Mouse (Mus musculus) hindbrain, embryonic 16.5 days (tissue): ENCODE measurements around the gene Sema3a. TPM values are rescaled to one million over a fixed set of nuclear protein-coding genes. Genes with fewer than 3 reads are reported as not detected.

Experiments
- ATAC-seq: fragments of 200-750 bp; cut with Nextera tagmentation; 2 replicates; pipeline ENCODE4 v1.8.0; 2017; ENCODE audit warnings: moderate TSS enrichment, moderate library complexity
- H3K27ac ChIP-seq: fragments of 300-500 bp; sonication (generic); 2 replicates; pipeline ENCODE4 v1.5.1; 2014; ENCODE audit warnings: low read depth, mild to moderate bottlenecking, control low read depth, low read length, moderate library complexity
- H3K27me3 ChIP-seq: fragments of 300-500 bp; sonication (generic); replicated peaks from 2 replicates; pipeline ENCODE4 v1.6.1; 2014; ENCODE audit warnings: low read length; ENCODE audit not compliant: control insufficient read depth, insufficient read depth
- H3K36me3 ChIP-seq: fragments of 300-500 bp; sonication (generic); 2 replicates; pipeline ENCODE4 v1.6.1; 2014; ENCODE audit warnings: mild to moderate bottlenecking, low read length, moderate library complexity, mixed read lengths; ENCODE audit not compliant: control insufficient read depth, insufficient read depth
- H3K4me1 ChIP-seq: fragments of 300-500 bp; sonication (generic); 2 replicates; pipeline ENCODE4 v1.6.1; 2014; ENCODE audit warnings: low read depth, low read length; ENCODE audit not compliant: control insufficient read depth, insufficient read depth
- H3K4me2 ChIP-seq: fragments of 300-500 bp; sonication (generic); 2 replicates; pipeline ENCODE4 v1.6.1; 2014; ENCODE audit warnings: mild to moderate bottlenecking, low read length, control low read depth, moderate library complexity
- H3K4me3 ChIP-seq: fragments of 300-500 bp; sonication (generic); 2 replicates; pipeline ENCODE4 v1.5.1; 2014; ENCODE audit warnings: mild to moderate bottlenecking, low read length, control low read depth, moderate library complexity
- H3K9ac ChIP-seq: fragments of 300-500 bp; sonication (generic); 2 replicates; pipeline ENCODE4 v1.6.1; 2014; ENCODE audit warnings: low read depth, mild to moderate bottlenecking, control low read depth, low read length, moderate library complexity
- H3K9me3 ChIP-seq: fragments of 300-500 bp; sonication (generic); 2 replicates; pipeline ENCODE4 v1.6.1; 2014; ENCODE audit warnings: mild to moderate bottlenecking, low read length, moderate library complexity; ENCODE audit not compliant: control insufficient read depth
- WGBS: fragments of 180-500 bp; shearing (Covaris S2); extraction: QIAGEN DNeasy Blood & Tissue Kit; methylation state at CpG from one replicate; pipeline ENCODE4 v1.1.7; 2014; 5-methylcytosine and 5-hydroxymethylcytosine counted together
- polyA plus RNA-seq: library from polyadenylated mRNA; unstranded; fragments of >200 nt; fragmentation: Nextera tagmentation; extraction: Ambion mirVana; gene quantifications from 2 replicates; pipeline ENCODE4 v1.2.1, GENCODE M21; 2015

Sema3a gene
- polyA plus RNA-seq, 1 experiment from 2014 or later = 24.1 TPM

DNA sequence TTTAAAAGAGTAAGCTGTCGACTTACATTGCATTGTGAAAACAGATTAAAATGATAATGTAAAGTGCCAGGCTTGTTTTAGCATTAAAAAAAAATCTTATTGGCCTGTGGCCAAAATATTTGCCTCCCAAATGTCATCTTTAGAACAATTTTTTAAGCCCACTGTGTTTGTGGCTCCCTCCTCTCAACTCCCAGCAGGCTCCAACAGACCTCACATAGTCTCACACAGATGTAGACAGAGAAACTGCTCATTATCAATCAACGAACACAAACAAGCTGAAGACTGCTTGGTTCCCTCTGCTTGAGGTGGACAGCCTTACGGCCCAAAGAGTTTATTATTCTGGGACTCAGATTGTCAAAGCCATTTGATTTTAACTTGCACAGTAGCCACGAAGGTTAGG lies 226.4 kb downstream of the Sema3a start:
- Histone ChIP-seq H3K4me1 (no peaks in the 10 kb centered on the region), H3K4me2 (no peak overlapping the region), H3K36me3 (no peaks in the 10 kb centered on the region), H3K9ac (no peak overlapping the region), H3K27ac (no peak overlapping the region), H3K27me3 (no peaks in the 10 kb centered on the region), H3K9me3 (no peaks in the 10 kb centered on the region), H3K4me3 (no peak overlapping the region)
- no peak for ATAC-seq
- WGBS = 44% methylated on average over 4 of the region's 4 CpGs

DNA sequence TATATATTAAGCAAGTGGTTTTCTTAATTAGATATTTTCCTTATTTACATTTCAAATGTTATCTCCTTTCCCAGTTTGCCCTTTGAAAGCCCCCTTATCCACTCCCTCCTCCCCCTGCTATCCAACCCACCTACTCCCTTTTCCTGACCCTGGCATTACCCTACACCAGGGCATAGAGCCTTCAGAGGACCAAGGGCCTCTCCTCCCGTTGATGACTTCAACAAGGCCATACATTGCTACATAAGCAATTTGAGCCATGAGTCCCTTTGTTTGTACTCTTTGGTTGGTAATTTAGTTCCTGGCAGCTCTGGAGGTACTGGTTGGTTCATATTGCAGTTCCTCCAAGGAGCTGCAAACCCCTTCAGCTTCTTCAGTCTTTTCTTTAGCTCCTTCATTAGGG lies 227.8 kb downstream of the Sema3a start:
- no peak overlapping the region for H3K9ac ChIP-seq
- H3K4me3 ChIP-seq = no peak overlapping the region
- no peak for ATAC-seq
- no peaks in the 10 kb centered on the region for H3K27me3 ChIP-seq
- H3K36me3 ChIP-seq = no peaks in the 10 kb centered on the region
- no peaks in the 10 kb centered on the region for H3K4me1 ChIP-seq
- no peak overlapping the region for H3K27ac ChIP-seq
- H3K4me2 ChIP-seq = no peak overlapping the region
- H3K9me3 ChIP-seq = no peaks in the 10 kb centered on the region
- 73% methylated on average over 1 of the region's 1 CpGs for WGBS

DNA sequence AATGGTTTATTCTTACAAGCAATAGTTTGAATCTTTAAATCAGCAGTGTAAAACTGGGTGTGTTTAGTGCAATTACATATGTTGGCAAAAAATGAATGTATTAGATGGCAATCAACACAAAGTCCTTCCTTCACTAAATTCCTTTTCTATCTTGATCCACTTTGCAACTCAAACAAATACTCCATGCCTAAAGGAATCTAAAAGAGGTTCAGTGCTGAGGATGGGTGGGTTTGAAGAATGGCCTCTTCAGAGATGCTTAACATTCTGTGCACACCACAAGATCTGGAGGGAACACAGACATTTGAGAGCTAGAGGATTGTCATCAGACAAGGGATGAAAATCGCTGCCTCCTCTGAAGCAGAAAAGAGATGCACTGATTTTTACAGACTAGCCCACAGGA lies 228.3 kb downstream of the Sema3a start:
- H3K9ac ChIP-seq = no peak overlapping the region
- H3K36me3 ChIP-seq = no peaks in the 10 kb centered on the region
- no peaks in the 10 kb centered on the region for H3K9me3 ChIP-seq
- ATAC-seq = no peak
- H3K27ac ChIP-seq = no peak overlapping the region
- no peaks in the 10 kb centered on the region for H3K4me1 ChIP-seq
- no peaks in the 10 kb centered on the region for H3K27me3 ChIP-seq
- 82% methylated on average over 1 of the region's 1 CpGs for WGBS
- no peak overlapping the region for H3K4me3 ChIP-seq
- no peak overlapping the region for H3K4me2 ChIP-seq

- 93% methylated on average over 1 of the region's 1 CpGs for WGBS
- ATAC-seq = no peak
- H3K4me2 ChIP-seq = no peak overlapping the region
- no peak overlapping the region for H3K27ac ChIP-seq
- no peaks in the 10 kb centered on the region for H3K9me3 ChIP-seq
- H3K9ac ChIP-seq = no peak overlapping the region
- no peaks in the 10 kb centered on the region for H3K4me1 ChIP-seq
- no peaks in the 10 kb centered on the region for H3K27me3 ChIP-seq
- H3K4me3 ChIP-seq = no peak overlapping the region
- no peaks in the 10 kb centered on the region for H3K36me3 ChIP-seq
These were observed 229.7 kb downstream of the Sema3a start for GRCm38 (mm10) chr5:13354913-13355312.

GRCm38 (mm10) chr5:13358770-13359169 lies 233.6 kb downstream of the Sema3a start:
- ATAC-seq = no peak
- 67% methylated on average over 4 of the region's 4 CpGs for WGBS
- no peaks in the 10 kb centered on the region for H3K4me1 ChIP-seq
- no peaks in the 10 kb centered on the region for H3K27me3 ChIP-seq
- no peaks in the 10 kb centered on the region for H3K36me3 ChIP-seq
- no peaks in the 10 kb centered on the region for H3K9me3 ChIP-seq
- H3K4me3 ChIP-seq = no peak overlapping the region
- no peak overlapping the region for H3K4me2 ChIP-seq
- no peak overlapping the region for H3K9ac ChIP-seq
- no peak overlapping the region for H3K27ac ChIP-seq

DNA sequence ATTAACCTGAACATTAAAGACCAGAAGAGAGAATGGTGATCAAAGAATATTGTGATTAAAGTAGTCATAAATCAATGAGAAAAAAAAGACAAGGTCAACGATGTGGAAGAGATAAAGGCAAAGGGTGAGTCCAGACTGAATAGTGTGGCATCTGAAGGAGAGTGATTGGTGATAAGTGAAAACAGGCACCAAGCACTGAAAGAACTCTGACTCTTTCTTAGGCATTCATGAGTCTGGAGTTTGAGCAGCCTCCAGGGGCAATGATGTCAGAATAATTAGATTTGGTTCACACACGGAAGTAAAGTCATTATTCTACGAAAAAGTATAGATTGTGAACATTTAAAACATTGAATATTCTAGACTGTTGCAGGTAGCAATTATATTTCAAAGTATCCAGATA lies 235.5 kb downstream of the Sema3a start:
- Histone ChIP-seq H3K36me3 (no peaks in the 10 kb centered on the region), H3K27ac (no peak overlapping the region), H3K9me3 (no peaks in the 10 kb centered on the region), H3K4me2 (no peak overlapping the region), H3K4me1 (no peaks in the 10 kb centered on the region), H3K9ac (no peak overlapping the region), H3K27me3 (no peaks in the 10 kb centered on the region), H3K4me3 (no peak overlapping the region)
- no peak for ATAC-seq
- 56% methylated on average over 3 of the region's 3 CpGs for WGBS

DNA sequence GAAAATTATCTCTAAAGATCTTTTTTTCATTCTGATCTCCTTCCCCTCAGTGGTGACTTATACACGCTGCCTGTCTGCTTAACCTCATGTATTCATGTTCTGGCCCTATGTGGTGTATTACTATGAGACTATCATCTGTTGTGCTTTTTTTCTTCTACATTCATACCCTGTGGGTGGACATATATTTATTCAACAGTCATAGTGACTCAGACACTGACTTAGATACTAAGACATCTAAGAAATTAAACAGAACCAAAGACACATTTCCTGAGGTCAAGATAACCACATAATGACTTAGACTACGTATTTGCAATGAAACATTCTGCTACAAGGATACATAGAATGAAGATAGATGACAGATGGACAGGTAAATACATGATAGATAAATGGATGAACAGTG lies 239.9 kb downstream of the Sema3a start:
- H3K27me3 ChIP-seq = no peaks in the 10 kb centered on the region
- WGBS = 89% methylated on average over 2 of the region's 2 CpGs
- no peaks in the 10 kb centered on the region for H3K36me3 ChIP-seq
- no peak overlapping the region for H3K9ac ChIP-seq
- no peak overlapping the region for H3K4me3 ChIP-seq
- no peaks in the 10 kb centered on the region for H3K9me3 ChIP-seq
- H3K27ac ChIP-seq = no peak overlapping the region
- ATAC-seq = no peak
- no peaks in the 10 kb centered on the region for H3K4me1 ChIP-seq
- no peak overlapping the region for H3K4me2 ChIP-seq

GRCm38 (mm10) chr5:13379223-13379622 lies 254.0 kb downstream of the Sema3a start:
- H3K9ac ChIP-seq = no peak overlapping the region
- no peaks in the 10 kb centered on the region for H3K27me3 ChIP-seq
- no peak for ATAC-seq
- 60% methylated on average over 4 of the region's 4 CpGs for WGBS
- no peaks in the 10 kb centered on the region for H3K9me3 ChIP-seq
- H3K4me3 ChIP-seq = no peak overlapping the region
- H3K27ac ChIP-seq = no peak overlapping the region
- H3K36me3 ChIP-seq = no peaks in the 10 kb centered on the region
- H3K4me1 ChIP-seq = no peaks in the 10 kb centered on the region
- H3K4me2 ChIP-seq = no peak overlapping the region

DNA sequence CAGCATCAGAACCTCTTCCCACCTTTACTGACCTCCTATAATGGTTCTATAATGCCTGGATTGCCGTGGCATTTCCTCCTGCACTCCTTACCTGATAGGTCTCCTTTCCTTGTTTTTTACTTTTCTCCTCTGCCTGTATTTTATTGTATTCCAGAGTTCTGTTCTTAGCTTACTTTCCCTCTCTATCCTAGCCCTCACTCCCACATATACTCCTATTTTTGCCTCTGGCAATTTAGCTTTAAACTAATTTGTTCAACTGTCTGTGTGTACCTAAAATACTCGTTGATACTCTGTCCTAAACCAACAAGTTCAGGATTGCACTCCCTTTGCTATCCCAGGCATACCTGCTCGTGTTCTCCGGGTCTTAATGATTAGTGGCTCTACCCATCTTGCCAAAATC lies 258.8 kb downstream of the Sema3a start:
- H3K9ac ChIP-seq = no peak overlapping the region
- H3K4me1 ChIP-seq = no peaks in the 10 kb centered on the region
- WGBS = 83% methylated on average over 4 of the region's 4 CpGs
- H3K9me3 ChIP-seq = no peaks in the 10 kb centered on the region
- H3K27ac ChIP-seq = no peak overlapping the region
- no peak overlapping the region for H3K4me2 ChIP-seq
- no peaks in the 10 kb centered on the region for H3K36me3 ChIP-seq
- no peak for ATAC-seq
- no peaks in the 10 kb centered on the region for H3K27me3 ChIP-seq
- H3K4me3 ChIP-seq = no peak overlapping the region

DNA sequence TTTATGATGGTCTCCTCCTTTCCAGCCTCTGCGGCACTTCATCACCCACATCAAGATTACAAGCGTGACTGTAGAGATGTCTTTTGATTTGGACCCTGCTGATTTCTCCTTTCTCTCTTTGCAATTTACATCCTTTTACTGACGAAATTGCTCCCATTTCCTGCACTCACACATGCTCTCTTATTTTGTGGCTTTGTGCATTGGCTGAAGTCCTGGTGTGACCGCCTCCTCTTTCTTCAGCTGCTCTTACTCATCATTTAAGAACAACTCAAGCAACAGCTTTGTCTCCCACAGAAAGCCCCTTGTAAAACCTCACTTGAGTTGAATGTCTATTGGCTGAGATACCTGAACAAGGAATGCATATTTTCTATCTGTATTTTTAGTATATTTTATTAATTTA lies 259.5 kb downstream of the Sema3a start:
- no peaks in the 10 kb centered on the region for H3K36me3 ChIP-seq
- 45% methylated on average over 4 of the region's 4 CpGs for WGBS
- H3K4me1 ChIP-seq = no peaks in the 10 kb centered on the region
- no peaks in the 10 kb centered on the region for H3K27me3 ChIP-seq
- ATAC-seq = no peak
- H3K4me3 ChIP-seq = no peak overlapping the region
- no peaks in the 10 kb centered on the region for H3K9me3 ChIP-seq
- H3K9ac ChIP-seq = no peak overlapping the region
- H3K4me2 ChIP-seq = no peak overlapping the region
- H3K27ac ChIP-seq = no peak overlapping the region
